Comparison of ENCODE assay signal across 11 mouse cellular contexts in the genomic region with DNA sequence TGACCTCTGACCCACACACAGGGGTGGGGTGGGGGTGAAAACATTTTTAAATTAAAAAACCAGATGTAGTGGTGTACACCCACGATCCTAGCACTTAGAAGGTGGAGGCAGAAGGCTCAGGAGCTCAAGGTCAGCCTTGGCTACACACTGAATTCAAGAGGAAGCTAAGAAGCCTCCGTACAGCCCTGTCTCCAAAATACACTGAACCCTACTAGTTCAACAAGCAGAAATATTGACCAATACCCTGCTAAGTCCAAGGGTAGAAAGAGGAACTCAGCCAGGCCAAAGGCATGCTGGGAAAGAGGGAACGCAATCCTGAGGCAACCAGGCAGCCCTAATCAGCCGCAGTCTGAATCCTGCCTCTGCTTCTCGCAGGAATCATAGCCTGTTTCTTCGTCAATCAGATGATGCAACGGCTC. TPM values are rescaled to one million over a fixed set of nuclear protein-coding genes. Genes with fewer than 3 reads are reported as not detected.
A peak's percentile ranks its signal among the peaks of the same experiment; 100 is the strongest.
DNase-seq lines count a peak whose midpoint lies in the region; ATAC-seq lines count a peak whose summit lies in the region.
"Had no signal": no experiment of that assay in that cellular context is flagged by ENCODE, and none has a peak within 500 bp of the region (broad histone marks: within the 10 kb centered on the region; RNA-seq: fewer than 3 reads in every experiment).

No protein-coding gene starts in this region.

- peak overlapping the region; percentile 35; the same call in 1 of the 2 replicates for H3K27ac ChIP-seq in hindbrain, embryonic 10.5 days
- no peak overlapping the region for H3K27ac ChIP-seq in hindbrain, embryonic 14.5 days
- peak overlapping the region; percentile 73 for H3K27ac ChIP-seq in brown adipose tissue, adult 24 weeks (replicated peaks; ENCODE audit: low read depth, low read length)
- peak overlapping the region; percentile 93; the same call in 1 of the 2 replicates for H3K27ac ChIP-seq in heart, embryonic 15.5 days
- H3K27ac ChIP-seq: midbrain, embryonic 15.5 days had no signal

- H3K27me3 ChIP-seq in hindbrain, embryonic 10.5 days (ENCODE audit: insufficient read depth, poor library complexity, severe bottlenecking): peaks cover 42% of the 10 kb centered on the region
- no peaks in the 10 kb centered on the region for H3K27me3 ChIP-seq in hindbrain, embryonic 14.5 days (ENCODE audit: control insufficient read depth, insufficient read depth, low read length)
- no peaks in the 10 kb centered on the region for H3K27me3 ChIP-seq in heart, embryonic 15.5 days

- no peaks in the 10 kb centered on the region for H3K36me3 ChIP-seq in hindbrain, embryonic 10.5 days
- H3K36me3 ChIP-seq in hindbrain, embryonic 14.5 days (replicated peaks; ENCODE audit: control insufficient read depth, insufficient read depth): no peaks in the 10 kb centered on the region
- no peaks in the 10 kb centered on the region for H3K36me3 ChIP-seq in heart, embryonic 15.5 days
- H3K36me3 ChIP-seq: midbrain, embryonic 15.5 days had no signal

- H3K4me2 ChIP-seq in hindbrain, embryonic 14.5 days (replicated peaks): no peak overlapping the region
- no peak overlapping the region for H3K4me2 ChIP-seq in heart, embryonic 15.5 days
- H3K4me2 ChIP-seq: midbrain, embryonic 15.5 days had no signal

- 60% methylated on average over 7 of the region's 7 CpGs for WGBS in hindbrain, embryonic 10.5 days
- 61% methylated on average over 7 of the region's 7 CpGs for WGBS in hindbrain, embryonic 14.5 days
- 60% methylated on average over 7 of the region's 7 CpGs for WGBS in heart, embryonic 15.5 days

- no peak for DNase-seq in hindbrain, embryonic 10.5 days (ENCODE audit: low spot score)
- DNase-seq in hindbrain, embryonic 14.5 days (ENCODE audit: low spot score): no peak
- DNase-seq in lung, postnatal 36 days: peak; percentile 62
- no peak for DNase-seq in layer of hippocampus, postnatal 10 days (ENCODE audit: low spot score in 2 of 2)
- no peak for DNase-seq in T-cell, adult 2 months (ENCODE audit: low spot score)
- DNase-seq: thymus, adult 2 months had no signal

- H3K9me3 ChIP-seq in hindbrain, embryonic 10.5 days: no peaks in the 10 kb centered on the region
- no peaks in the 10 kb centered on the region for H3K9me3 ChIP-seq in hindbrain, embryonic 14.5 days (ENCODE audit: control insufficient read depth, low read length)
- H3K9me3 ChIP-seq in heart, embryonic 15.5 days (replicated peaks): no peaks in the 10 kb centered on the region
- H3K9me3 ChIP-seq: midbrain, embryonic 15.5 days had no signal

- peaks cover 49% of the 10 kb centered on the region for H3K4me1 ChIP-seq in hindbrain, embryonic 10.5 days (replicated peaks)
- peaks cover 7% of the 10 kb centered on the region; the same call in 1 of the 2 replicates for H3K4me1 ChIP-seq in hindbrain, embryonic 14.5 days (replicated peaks; ENCODE audit: control insufficient read depth, insufficient read depth, low read length)
- H3K4me1 ChIP-seq in brown adipose tissue, adult 24 weeks (ENCODE audit: control insufficient read depth, insufficient read depth, insufficient read length, low read length): peaks cover 27% of the 10 kb centered on the region
- peaks cover 50% of the 10 kb centered on the region for H3K4me1 ChIP-seq in heart, embryonic 15.5 days (replicated peaks)

- no peak overlapping the region for H3K9ac ChIP-seq in hindbrain, embryonic 14.5 days
- no peak overlapping the region for H3K9ac ChIP-seq in heart, embryonic 15.5 days
- H3K9ac ChIP-seq: midbrain, embryonic 15.5 days had no signal

- ATAC-seq in hindbrain, embryonic 14.5 days (ENCODE audit: low FRiP score): no peak
- no peak for ATAC-seq in heart, embryonic 15.5 days (replicated peaks; ENCODE audit: insufficient number of reproducible peaks, insufficient read depth, low FRiP score, low read depth)
- ATAC-seq in inflammation-experienced regulatory T-cells, adult 6 months: no peak
- ATAC-seq: midbrain, embryonic 15.5 days had no signal

- H3K4me3 ChIP-seq in hindbrain, embryonic 10.5 days: no peak overlapping the region
- no peak overlapping the region for H3K4me3 ChIP-seq in hindbrain, embryonic 14.5 days (replicated peaks; ENCODE audit: low read length)
- H3K4me3 ChIP-seq in brown adipose tissue, adult 24 weeks (ENCODE audit: insufficient read depth, low read depth, low read length): peak overlapping the region; percentile 19; the same call in 1 of the 2 replicates
- no peak overlapping the region for H3K4me3 ChIP-seq in heart, embryonic 15.5 days
- H3K4me3 ChIP-seq: midbrain, embryonic 15.5 days had no signal

RNA-seq across cellular contexts. Expression of gene Epb41, which starts 3.2 kb away (rescaled TPM):
- 154 and 173 TPM in 2 replicates for polyA plus RNA-seq in hindbrain, embryonic 10.5 days (2016; fragmentation: Nextera tagmentation; extraction: Ambion mirVana)
- polyA plus RNA-seq in hindbrain, embryonic 14.5 days (2014; fragmentation: Nextera tagmentation; extraction: Ambion mirVana): 73.3 and 82.9 TPM in 2 replicates
- polyA plus RNA-seq in brown adipose tissue, adult 24 weeks (2012; ENCODE audit: insufficient read depth, insufficient read length, missing spikeins): 37.1 and 44.1 TPM in 2 replicates
- polyA plus RNA-seq in heart, embryonic 15.5 days (2015; fragmentation: Nextera tagmentation; extraction: Ambion mirVana): 75.6 and 86.4 TPM in 2 replicates
- 10 to 100 TPM; 28.0 to 33.5 (median 31.8) TPM for polyA plus RNA-seq in inflammation-experienced regulatory T-cells, adult 6 months (2017; shearing (Covaris generic))
- total RNA-seq in layer of hippocampus, postnatal 10 days (2021): 10 to 100 TPM; 30.2 to 33.7 TPM

RNA-seq across cellular contexts. Expression of gene Gm10300, which starts 3.8 kb away (rescaled TPM):
- 0.14 TPM in 1 of 2 replicates, not detected in the other for polyA plus RNA-seq in hindbrain, embryonic 10.5 days (2016; fragmentation: Nextera tagmentation; extraction: Ambion mirVana)
- not detected in 2 replicates for polyA plus RNA-seq in hindbrain, embryonic 14.5 days (2014; fragmentation: Nextera tagmentation; extraction: Ambion mirVana)
- polyA plus RNA-seq in brown adipose tissue, adult 24 weeks (2012; ENCODE audit: insufficient read depth, insufficient read length, missing spikeins): not detected in 2 replicates
- 0.10 and 0.18 TPM in 2 replicates for polyA plus RNA-seq in heart, embryonic 15.5 days (2015; fragmentation: Nextera tagmentation; extraction: Ambion mirVana)
- not detected for polyA plus RNA-seq in inflammation-experienced regulatory T-cells, adult 6 months (2017; shearing (Covaris generic))
- total RNA-seq in layer of hippocampus, postnatal 10 days (2021): not detected
- total RNA-seq: left cerebral cortex, adult 18-20 months had no signal
- polyA plus RNA-seq: midbrain, embryonic 15.5 days had no signal
